22 mouse cellular contexts compared by ENCODE assay signal in the genomic region with DNA sequence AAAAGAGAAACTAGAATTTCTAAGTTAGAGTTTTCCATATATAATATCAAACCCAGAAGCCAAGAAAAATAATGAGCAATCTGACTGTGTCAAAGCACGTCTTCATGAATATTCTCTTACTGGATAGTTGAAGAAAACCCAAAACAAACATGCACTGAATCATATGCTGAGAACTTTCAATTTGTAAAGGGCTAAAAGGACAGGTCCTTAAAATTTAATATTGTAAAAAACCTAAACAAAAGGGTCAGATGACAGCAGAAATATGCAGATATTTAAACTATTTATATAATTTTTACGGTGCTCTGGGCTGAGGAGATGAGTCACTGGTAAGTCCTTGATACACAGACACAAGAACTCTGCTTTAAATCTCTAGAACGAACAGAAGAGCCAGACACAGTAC.
A peak's percentile ranks its signal among the peaks of the same experiment; 100 is the strongest.
DNase-seq lines count a peak whose midpoint lies in the region; ATAC-seq and TF ChIP-seq lines count a peak whose summit lies in the region.
"Had no signal": no experiment of that assay in that cellular context is flagged by ENCODE, and none has a peak within 500 bp of the region (broad histone marks: within the 10 kb centered on the region; RNA-seq: fewer than 3 reads in every experiment).

No protein-coding gene starts in this region.

- H3K4me2 ChIP-seq in myocyte (ENCODE audit: low read depth): peak overlapping the region; percentile 44
- H3K4me2 ChIP-seq in forebrain, embryonic 11.5 days (ENCODE audit: low read depth, low read length, severe bottlenecking): no peak overlapping the region
- H3K4me2 ChIP-seq: embryonic facial prominence, embryonic 15.5 days; heart, embryonic 13.5 days; hindbrain, embryonic 15.5 days had no signal

- no peaks in the 10 kb centered on the region for H3K4me1 ChIP-seq in forebrain, embryonic 11.5 days (replicated peaks; ENCODE audit: control insufficient read depth, insufficient read depth, low read length)
- H3K4me1 ChIP-seq: embryonic facial prominence, embryonic 15.5 days; hindbrain, embryonic 15.5 days had no signal

- DNase-seq in 3134 (ENCODE audit: extremely low read depth, insufficient read length, low spot score) (peak; percentile 8), 3T3-L1 (ENCODE audit: low read depth, low spot score) (peak; percentile 92), NIH3T3 (ENCODE audit: low read depth) (peak; percentile 69)
- no peak for DNase-seq in kidney, adult 18-20 months
- DNase-seq in forebrain, embryonic 11.5 days (ENCODE audit: low spot score): no peak
- DNase-seq: adrenal gland, adult 2 months; adrenal gland, postnatal 25 days; cerebellum, adult 18-20 months; cerebellum, adult 9-11 months; cerebellum, postnatal 36 days; gastrocnemius, adult 2 months; gastrocnemius, postnatal 25 days; heart, postnatal 36 days; kidney, adult 2 months had no signal

- no peak overlapping the region for H3K27ac ChIP-seq in forebrain, embryonic 11.5 days (ENCODE audit: low read depth, low read length)
- H3K27ac ChIP-seq: embryonic facial prominence, embryonic 15.5 days; gastrocnemius, adult 2 months; heart, embryonic 13.5 days; hindbrain, embryonic 15.5 days had no signal

- H3ac ChIP-seq in myocyte (ENCODE audit: control insufficient read depth, insufficient read length): no peak overlapping the region

- H3K9me3 ChIP-seq in forebrain, embryonic 11.5 days (ENCODE audit: control insufficient read depth, low read length): no peaks in the 10 kb centered on the region
- H3K9me3 ChIP-seq: embryonic facial prominence, embryonic 15.5 days; heart, embryonic 13.5 days; hindbrain, embryonic 15.5 days had no signal

- no peaks in the 10 kb centered on the region for H3K27me3 ChIP-seq in myocyte (ENCODE audit: control insufficient read depth, insufficient read depth, insufficient read length)
- H3K27me3 ChIP-seq in forebrain, embryonic 11.5 days (ENCODE audit: control insufficient read depth, insufficient read depth, low read length): no peaks in the 10 kb centered on the region
- H3K27me3 ChIP-seq: embryonic facial prominence, embryonic 15.5 days; heart, embryonic 13.5 days; hindbrain, embryonic 15.5 days; Patski had no signal

- H3K4me3 ChIP-seq in myocyte: no peak overlapping the region
- H3K4me3 ChIP-seq in forebrain, embryonic 11.5 days (ENCODE audit: low read depth, low read length): no peak overlapping the region
- H3K4me3 ChIP-seq: embryonic facial prominence, embryonic 15.5 days; gastrocnemius, adult 2 months; heart, embryonic 13.5 days; hindbrain, embryonic 15.5 days had no signal

- ATAC-seq in forebrain, embryonic 11.5 days (replicated peaks; ENCODE audit: low FRiP score): no peak
- ATAC-seq: activated CD4-positive, CD25-positive, alpha-beta regulatory T cell, adult 4 months; forebrain, embryonic 14.5 days; Patski had no signal

- no peak for TF ChIP-seq POLR2A in myocyte (IDR thresholded peaks at IDR 0.05; ENCODE audit: insufficient read length, low read depth)

- no peak overlapping the region for H3K9ac ChIP-seq in forebrain, embryonic 11.5 days (ENCODE audit: low read length)
- H3K9ac ChIP-seq: embryonic facial prominence, embryonic 15.5 days; heart, embryonic 13.5 days; hindbrain, embryonic 15.5 days had no signal

- 87% methylated on average over 3 of the region's 3 CpGs for WGBS in forebrain, embryonic 11.5 days

- H3K79me2 ChIP-seq in myocyte (ENCODE audit: control insufficient read depth, insufficient read depth): no peaks in the 10 kb centered on the region

- H3K36me3 ChIP-seq in myocyte (ENCODE audit: control insufficient read depth, insufficient read depth): no peaks in the 10 kb centered on the region
- no peaks in the 10 kb centered on the region for H3K36me3 ChIP-seq in forebrain, embryonic 11.5 days (ENCODE audit: control insufficient read depth, insufficient read depth, low read length)
- H3K36me3 ChIP-seq: embryonic facial prominence, embryonic 15.5 days; G1E; heart, embryonic 13.5 days; hindbrain, embryonic 15.5 days had no signal

TF ChIP-seq in myocyte, 11 proteins besides CTCF, POLR2A, EP300 and RAD21:
- TF ChIP-seq CEBPB (IDR thresholded peaks at IDR 0.05; ENCODE audit: insufficient read depth, poor library complexity, severe bottlenecking) (no peak), MYOG (IDR thresholded peaks at IDR 0.05; ENCODE audit: control insufficient read depth in 1 of 3, insufficient read depth in 1 of 3, insufficient read length in 2 of 3, low read depth in 2 of 3) (no peak), TCF12 (IDR thresholded peaks at IDR 0.05; ENCODE audit: insufficient read depth, poor library complexity, severe bottlenecking) (no peak), POLR2AphosphoS2 (IDR thresholded peaks at IDR 0.05; ENCODE audit: insufficient read length, low read depth) (no peak), E2F4 (IDR thresholded peaks at IDR 0.05; ENCODE audit: insufficient read depth) (no peak), TCF3 (IDR thresholded peaks at IDR 0.05; ENCODE audit: insufficient read length, low read depth) (no peak)

Comparison
In these comparisons a context has a peak if more than half of its experiments do, and no peak if none do; other contexts are left out.
1. DNase-seq: peak in 3134 (single experiment), 3T3-L1 (single experiment) and NIH3T3 (single experiment); none in kidney, adult 18-20 months (single experiment) and forebrain, embryonic 11.5 days (single experiment).